Mouse (Mus musculus) forebrain, embryonic 14.5 days (tissue): ENCODE measurements around the gene Nectin2. TPM values are rescaled to one million over a fixed set of nuclear protein-coding genes. Genes with fewer than 3 reads are reported as not detected.

Source experiments
- ATAC-seq: fragments of 200-750 bp; cut with Nextera tagmentation; 2 replicates; pipeline ENCODE4 v1.8.0; 2017; ENCODE audit warnings: mild to moderate bottlenecking, moderate library complexity
- DNase-seq: peaks from one replicate; pipeline ENCODE4 v3.0.0-alpha.2; 2015; ENCODE audit warnings: low spot score
- H3K27ac ChIP-seq: fragments of 300-500 bp; sonication (generic); 2 replicates; pipeline ENCODE4 v1.5.1; 2014; ENCODE audit warnings: low read depth, mild to moderate bottlenecking, control low read depth, low read length, moderate library complexity
- H3K27me3 ChIP-seq: fragments of 300-500 bp; sonication (generic); replicated peaks from 2 replicates; pipeline ENCODE4 v1.6.1; 2014; ENCODE audit warnings: low read length, control low read depth, mixed read lengths; ENCODE audit not compliant: control insufficient read depth, insufficient read depth
- H3K36me3 ChIP-seq: fragments of 300-500 bp; sonication (generic); 2 replicates; pipeline ENCODE4 v1.6.1; 2014; ENCODE audit warnings: low read length, control low read depth; ENCODE audit not compliant: control insufficient read depth, insufficient read depth
- H3K4me1 ChIP-seq: fragments of 300-500 bp; sonication (generic); 2 replicates; pipeline ENCODE4 v1.6.1; 2014; ENCODE audit warnings: antibody characterized with exemption, low read length, control low read depth; ENCODE audit not compliant: control insufficient read depth, insufficient read depth
- H3K4me2 ChIP-seq: fragments of 300-500 bp; sonication (generic); 2 replicates; pipeline ENCODE4 v1.6.1; 2014; ENCODE audit warnings: mild to moderate bottlenecking, control low read depth, low read length
- H3K4me3 ChIP-seq: fragments of 300-500 bp; sonication (generic); 2 replicates; pipeline ENCODE4 v1.5.1; 2014; ENCODE audit warnings: low read depth, low read length, control low read depth
- H3K9ac ChIP-seq: fragments of 300-500 bp; sonication (generic); 2 replicates; pipeline ENCODE4 v1.6.1; 2014; ENCODE audit warnings: mild to moderate bottlenecking, low read length, control low read depth, moderate library complexity
- H3K9me3 ChIP-seq: fragments of 300-500 bp; sonication (generic); replicated peaks from 2 replicates; pipeline ENCODE4 v1.6.1; 2016; ENCODE audit warnings: low read length, control low read depth, mixed read lengths; ENCODE audit not compliant: control insufficient read depth
- WGBS: fragments of 180-500 bp; shearing (Covaris S2); extraction: QIAGEN DNeasy Blood & Tissue Kit; methylation state at CpG from one replicate; pipeline ENCODE4 v1.1.7; 2014; 5-methylcytosine and 5-hydroxymethylcytosine counted together
- polyA plus RNA-seq: library from polyadenylated mRNA; unstranded; fragments of >200 nt; fragmentation: Nextera tagmentation; extraction: Ambion mirVana; gene quantifications from 2 replicates; pipeline ENCODE4 v1.2.1, GENCODE M21; 2014

Gene Nectin2
- polyA plus RNA-seq, 1 experiment from 2014 or later: 33.0 TPM

DNA sequence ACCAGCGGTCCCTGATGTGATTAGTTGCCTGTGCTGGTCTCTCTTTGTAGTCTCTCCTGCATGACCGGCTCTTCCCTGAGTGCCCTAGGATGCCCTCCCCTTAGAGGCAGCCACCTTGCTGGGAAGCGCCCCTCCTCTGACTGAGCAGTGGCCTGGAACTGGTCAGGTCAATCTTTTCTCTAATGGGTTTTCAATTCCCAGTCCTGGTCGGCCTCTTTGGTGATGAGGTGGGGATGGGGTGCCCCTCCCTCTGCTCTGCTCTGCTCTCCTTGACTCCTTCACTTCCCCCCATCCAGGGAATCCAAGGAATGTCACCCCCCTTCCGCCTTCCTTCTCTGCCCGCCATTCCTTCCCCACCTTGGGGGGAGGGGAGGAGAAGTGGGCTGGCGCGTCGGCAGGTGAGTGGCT is 20.7 kb upstream of the Nectin2 start, which contains the start of gene Bcam:
Gene Bcam, minus strand, starts transcription at position 33 of the 408 bp plus-strand sequence.
- H3K4me1 ChIP-seq: peaks cover 6% of the 10 kb centered on the region; the same call in 1 of the 2 replicates
- no peaks in the 10 kb centered on the region for H3K36me3 ChIP-seq
- ATAC-seq (no peak), DNase-seq (no peak)
- peak within 1 kb of the TSS; percentile 25 for H3K4me3 ChIP-seq
- H3K27me3 ChIP-seq: peaks cover 12% of the 10 kb centered on the region; the same call in 1 of the 2 replicates
- no peaks in the 10 kb centered on the region for H3K9me3 ChIP-seq
- 4% methylated on average over 9 of the region's 9 CpGs for WGBS
- peak within 1 kb of the TSS; percentile 55 for H3K4me2 ChIP-seq
- peak within 1 kb of the TSS; percentile 51; the same call in 1 of the 2 replicates for H3K9ac ChIP-seq
- H3K27ac ChIP-seq: no peak within 1 kb of the TSS

- peak; percentile 82 for ATAC-seq
- no peak overlapping the region for H3K27ac ChIP-seq
- WGBS: 2% methylated on average over 28 of the region's 28 CpGs
- H3K9me3 ChIP-seq: no peaks in the 10 kb centered on the region
- DNase-seq: peak; percentile 69
- peak overlapping the region; percentile 55 for H3K4me2 ChIP-seq
- no peaks in the 10 kb centered on the region for H3K36me3 ChIP-seq
- peak overlapping the region; percentile 51; the same call in 1 of the 2 replicates for H3K9ac ChIP-seq
- peak overlapping the region; percentile 25 for H3K4me3 ChIP-seq
- peaks cover 12% of the 10 kb centered on the region; the same call in 1 of the 2 replicates for H3K27me3 ChIP-seq
- H3K4me1 ChIP-seq: peaks cover 6% of the 10 kb centered on the region; the same call in 1 of the 2 replicates
These were observed 20.1 kb upstream of the Nectin2 start for GRCm38 (mm10) chr7:19770375-19770754.

GRCm38 (mm10) chr7:19769434-19770374 is 19.4 kb upstream of the Nectin2 start:
- no peak; the same call in 1 of the 2 replicates for ATAC-seq
- peak overlapping the region; percentile 25 for H3K4me3 ChIP-seq
- H3K36me3 ChIP-seq: no peaks in the 10 kb centered on the region
- peak overlapping the region; percentile 55 for H3K4me2 ChIP-seq
- H3K9ac ChIP-seq: peak overlapping the region; percentile 51; the same call in 1 of the 2 replicates
- WGBS: 10% methylated on average over 16 of the region's 16 CpGs
- H3K27ac ChIP-seq: no peak overlapping the region
- peaks cover 6% of the 10 kb centered on the region; the same call in 1 of the 2 replicates for H3K4me1 ChIP-seq
- no peak for DNase-seq
- peaks cover 12% of the 10 kb centered on the region; the same call in 1 of the 2 replicates for H3K27me3 ChIP-seq
- no peaks in the 10 kb centered on the region for H3K9me3 ChIP-seq

DNA sequence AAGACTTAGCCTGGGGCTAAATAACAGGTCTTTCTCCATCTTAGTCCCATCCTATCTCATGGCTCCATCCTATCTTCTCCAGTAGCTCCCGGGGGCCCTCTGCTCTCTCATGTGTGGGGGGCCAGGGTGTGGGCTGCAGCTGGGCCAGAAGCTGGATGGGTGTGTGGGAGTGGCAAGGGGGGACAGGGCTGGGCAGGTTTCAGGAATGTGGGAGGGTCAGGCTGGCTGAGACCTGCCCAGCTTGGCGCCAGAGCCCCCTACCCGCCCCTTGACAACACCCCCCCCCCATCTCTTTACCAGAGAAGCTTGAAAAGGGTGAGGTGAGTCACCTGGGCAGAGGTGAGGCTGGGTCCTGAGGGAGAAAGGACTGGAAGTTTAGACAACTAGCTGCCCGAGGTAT is 18.7 kb upstream of the Nectin2 start:
- no peak for DNase-seq
- Histone ChIP-seq H3K4me3 (no peak overlapping the region), H3K4me1 (peaks cover 6% of the 10 kb centered on the region; the same call in 1 of the 2 replicates), H3K9me3 (no peaks in the 10 kb centered on the region), H3K9ac (no peak overlapping the region), H3K36me3 (no peaks in the 10 kb centered on the region), H3K27ac (no peak overlapping the region), H3K4me2 (no peak overlapping the region), H3K27me3 (peaks cover 12% of the 10 kb centered on the region; the same call in 1 of the 2 replicates)
- no peak for ATAC-seq
- 21% methylated on average over 4 of the region's 4 CpGs for WGBS

- DNase-seq (no peak), ATAC-seq (no peak)
- 69% methylated on average over 14 of the region's 14 CpGs for WGBS
- peaks cover 6% of the 10 kb centered on the region; the same call in 1 of the 2 replicates for H3K4me1 ChIP-seq
- peaks cover 12% of the 10 kb centered on the region; the same call in 1 of the 2 replicates for H3K27me3 ChIP-seq
- no peak overlapping the region for H3K9ac ChIP-seq
- no peak overlapping the region for H3K4me3 ChIP-seq
- no peaks in the 10 kb centered on the region for H3K9me3 ChIP-seq
- no peak overlapping the region for H3K4me2 ChIP-seq
- no peak overlapping the region for H3K27ac ChIP-seq
- no peaks in the 10 kb centered on the region for H3K36me3 ChIP-seq
These were observed 18.0 kb upstream of the Nectin2 start for GRCm38 (mm10) chr7:19768251-19768650.

DNA sequence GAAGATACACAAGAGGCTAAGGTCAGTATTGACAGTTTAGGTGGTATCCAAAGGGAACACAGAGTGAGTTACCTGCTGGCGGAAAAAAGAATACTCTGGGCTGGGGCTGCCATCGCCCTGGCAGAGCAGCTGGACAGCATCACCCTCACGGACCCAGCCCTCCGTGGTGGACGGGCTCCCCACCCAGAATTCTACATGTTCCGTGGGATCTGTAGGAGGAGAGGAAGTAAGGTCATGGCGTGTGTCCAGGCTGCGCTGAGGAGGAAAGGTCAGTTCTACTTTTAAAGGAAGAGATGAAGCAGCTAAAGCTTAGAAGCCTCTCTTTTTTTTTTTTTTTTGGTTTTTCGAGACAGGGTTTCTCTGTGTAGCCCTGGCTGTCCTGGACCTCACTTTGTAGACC is 14.3 kb upstream of the Nectin2 start:
- Histone ChIP-seq H3K4me2 (no peak overlapping the region), H3K9ac (no peak overlapping the region), H3K4me1 (no peaks in the 10 kb centered on the region), H3K27me3 (peaks cover 7% of the 10 kb centered on the region; the same call in 1 of the 2 replicates), H3K27ac (no peak overlapping the region), H3K4me3 (no peak overlapping the region), H3K9me3 (no peaks in the 10 kb centered on the region), H3K36me3 (no peaks in the 10 kb centered on the region)
- DNase-seq (no peak), ATAC-seq (no peak)
- WGBS: 94% methylated on average over 8 of the region's 9 CpGs

DNA sequence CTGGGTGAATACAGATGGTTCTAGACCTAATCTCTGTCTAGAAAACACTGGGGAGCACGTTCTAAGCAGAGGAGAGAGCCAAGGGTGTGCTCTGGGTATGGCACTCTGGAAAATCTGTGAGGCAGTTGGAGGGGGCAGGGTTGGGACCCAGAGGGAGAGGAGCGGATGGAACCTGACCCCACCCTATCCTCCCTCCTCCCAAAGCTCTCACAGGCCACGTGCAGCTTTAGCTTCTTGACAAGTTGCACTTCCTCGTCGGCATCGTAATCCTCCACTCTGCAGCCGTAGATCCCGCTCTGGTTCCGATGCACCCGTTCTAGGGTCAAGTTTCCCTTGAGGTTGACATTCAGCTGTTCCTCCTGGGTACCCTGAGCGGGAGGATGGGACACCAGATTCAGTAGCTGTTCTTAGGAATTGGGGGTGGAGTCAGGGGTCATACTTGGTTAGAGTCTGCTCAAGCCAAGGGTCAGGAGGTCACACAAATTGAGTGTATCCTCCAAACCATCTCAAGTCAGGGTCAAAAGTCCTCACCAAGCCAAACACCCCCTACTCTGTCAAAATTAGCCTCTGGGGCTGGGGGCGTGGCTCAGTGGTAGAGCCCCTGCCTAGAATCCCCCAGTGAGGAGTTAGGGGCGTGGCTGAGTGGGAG is 13.7 kb upstream of the Nectin2 start:
- Histone ChIP-seq H3K36me3 (no peaks in the 10 kb centered on the region), H3K9ac (no peak overlapping the region), H3K27me3 (peaks cover 2% of the 10 kb centered on the region; the same call in 1 of the 2 replicates), H3K4me3 (no peak overlapping the region), H3K4me1 (no peaks in the 10 kb centered on the region), H3K4me2 (no peak overlapping the region), H3K27ac (no peak overlapping the region), H3K9me3 (no peaks in the 10 kb centered on the region)
- WGBS: 87% methylated on average over 13 of the region's 13 CpGs
- DNase-seq (no peak), ATAC-seq (no peak)

DNA sequence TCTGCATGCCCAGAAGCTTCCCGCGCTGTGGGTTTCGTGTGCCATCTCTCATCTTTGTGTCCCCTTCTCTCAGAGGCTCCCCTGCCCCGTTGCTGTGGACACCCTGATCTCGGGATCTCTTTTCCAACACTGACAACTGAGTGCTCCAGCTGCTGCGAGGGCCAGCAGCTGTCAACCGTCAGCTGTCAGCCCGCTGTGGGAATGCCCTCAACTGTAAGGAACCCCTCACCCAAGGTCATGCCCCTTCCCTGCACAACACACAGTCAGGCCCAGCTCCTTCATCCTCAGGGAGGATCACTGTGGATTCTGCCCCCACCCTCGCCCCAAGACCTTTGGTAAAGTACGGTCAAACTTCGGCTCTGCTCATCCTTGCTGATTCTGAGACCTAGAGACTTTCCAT is 12.0 kb upstream of the Nectin2 start:
- Histone ChIP-seq H3K4me2 (no peak overlapping the region), H3K36me3 (no peaks in the 10 kb centered on the region), H3K27ac (no peak overlapping the region), H3K4me1 (no peaks in the 10 kb centered on the region), H3K4me3 (no peak overlapping the region), H3K27me3 (no peaks in the 10 kb centered on the region), H3K9me3 (no peaks in the 10 kb centered on the region), H3K9ac (no peak overlapping the region)
- ATAC-seq (no peak), DNase-seq (no peak)
- WGBS: 90% methylated on average over 11 of the region's 11 CpGs
